Mouse (Mus musculus) hindbrain, postnatal 0 days (tissue): ENCODE results near the gene Psd4. TPM values are rescaled to one million over a fixed set of nuclear protein-coding genes. Genes with fewer than 3 reads are reported as not detected.

Experiments
- ATAC-seq: fragments of 200-750 bp; cut with Nextera tagmentation; 2 replicates; pipeline ENCODE4 v1.8.0; 2017; ENCODE audit warnings: mild to moderate bottlenecking, moderate TSS enrichment, moderate library complexity
- DNase-seq: peaks from one replicate; pipeline ENCODE4 v3.0.0-alpha.2; 2015; ENCODE audit warnings: low spot score
- H3K27ac ChIP-seq: fragments of 300-500 bp; sonication (generic); 2 replicates; pipeline ENCODE4 v1.5.1; 2014; ENCODE audit warnings: mild to moderate bottlenecking
- H3K27me3 ChIP-seq: fragments of 300-500 bp; sonication (generic); 2 replicates; pipeline ENCODE4 v1.6.1; 2014; ENCODE audit warnings: low read length, mixed read lengths; ENCODE audit not compliant: insufficient read depth
- H3K36me3 ChIP-seq: fragments of 300-500 bp; sonication (generic); 2 replicates; pipeline ENCODE4 v1.6.1; 2014; ENCODE audit warnings: low read length, mixed read lengths; ENCODE audit not compliant: insufficient read depth
- H3K4me1 ChIP-seq: fragments of 300-500 bp; sonication (generic); 2 replicates; pipeline ENCODE4 v1.6.1; 2014; ENCODE audit warnings: antibody characterized with exemption, low read length, mixed read lengths; ENCODE audit not compliant: insufficient read depth
- H3K4me2 ChIP-seq: fragments of 300-500 bp; sonication (generic); 2 replicates; pipeline ENCODE4 v1.6.1; 2014; ENCODE audit warnings: low read depth, mild to moderate bottlenecking, low read length, moderate library complexity, mixed read lengths
- H3K4me3 ChIP-seq: fragments of 300-500 bp; sonication (generic); 2 replicates; pipeline ENCODE4 v1.5.1; 2014; ENCODE audit warnings: low read length
- H3K9ac ChIP-seq: fragments of 300-500 bp; sonication (generic); replicated peaks from 2 replicates; pipeline ENCODE4 v1.6.1; 2014; ENCODE audit warnings: mild to moderate bottlenecking, low read length, moderate library complexity, mixed read lengths
- H3K9me3 ChIP-seq: fragments of 300-500 bp; sonication (generic); 2 replicates; pipeline ENCODE4 v1.6.1; 2016; ENCODE audit warnings: low read length, mixed read lengths
- CTCF ChIP-seq: IDR thresholded peaks from 2 replicates; pipeline ENCODE4 v1.5.1; 2016; ENCODE audit warnings: antibody characterized with exemption, control low read depth, low read depth
- WGBS: fragments of 180-500 bp; shearing (Covaris S2); extraction: QIAGEN DNeasy Blood & Tissue Kit; methylation state at CpG from one replicate; pipeline ENCODE4 v1.1.7; 2014; 5-methylcytosine and 5-hydroxymethylcytosine counted together
- polyA plus RNA-seq: library from polyadenylated mRNA; unstranded; fragments of >200 nt; fragmentation: Nextera tagmentation; extraction: Ambion mirVana; gene quantifications from 2 replicates; pipeline ENCODE4 v1.2.1, GENCODE M21; 2015
- total RNA-seq: library from RNA; depleted of rRNA; stranded (reverse); fragments of >200 nt; gene quantifications from 2 replicates; pipeline ENCODE4 v1.2.3, GENCODE M21; 2014

Gene Psd4
- total and polyA plus RNA-seq, 2 experiments from 2014 or later, result 1.2 to 7.0 TPM

DNA sequence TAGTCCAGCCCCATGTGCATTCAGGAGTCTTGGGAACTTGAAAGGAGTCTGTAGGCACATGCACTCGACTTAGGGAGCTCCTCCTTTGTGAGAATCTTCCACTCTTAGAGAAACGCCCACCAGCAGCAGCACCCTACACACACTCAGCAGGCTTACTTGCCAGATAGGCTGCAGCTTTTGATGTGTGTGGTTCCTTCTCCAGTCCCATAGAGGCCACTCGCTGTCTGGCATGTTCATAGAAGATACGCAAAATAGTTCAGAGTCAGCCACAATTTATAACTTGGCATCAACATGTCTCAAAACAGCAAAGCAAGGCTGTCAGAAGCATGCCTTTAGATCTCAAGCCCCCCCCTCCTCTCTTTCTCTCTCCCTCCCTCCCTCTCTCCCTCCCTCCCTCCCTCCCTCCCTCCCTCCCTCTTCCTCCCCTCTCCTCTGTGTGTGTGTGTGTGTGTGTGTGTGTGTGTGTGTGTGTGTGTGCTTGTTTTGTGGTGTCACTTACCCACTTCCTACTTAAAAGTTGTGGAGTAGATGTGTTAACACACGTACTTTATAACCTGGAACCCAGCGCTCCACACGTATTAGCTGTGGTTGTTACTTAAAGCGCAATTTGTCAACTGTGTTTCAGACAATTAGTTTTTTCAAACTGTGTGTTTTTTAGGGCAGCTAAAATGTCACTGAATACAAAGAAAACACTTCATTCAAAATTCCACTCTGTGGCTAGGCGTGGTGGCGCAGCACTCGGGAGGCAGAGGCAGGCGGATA is 985 bp upstream of the Psd4 start:
- H3K27ac ChIP-seq, result no peak overlapping the region
- no peaks in the 10 kb centered on the region for H3K9me3 ChIP-seq
- no peak for TF ChIP-seq CTCF
- no peaks in the 10 kb centered on the region for H3K27me3 ChIP-seq
- 77% methylated on average over 12 of the region's 12 CpGs for WGBS
- H3K4me1 ChIP-seq, result peaks cover 8% of the 10 kb centered on the region; the same call in 1 of the 2 replicates
- H3K4me2 ChIP-seq, result no peak overlapping the region
- no peaks in the 10 kb centered on the region for H3K36me3 ChIP-seq
- no peak overlapping the region for H3K4me3 ChIP-seq
- ATAC-seq, result no peak
- DNase-seq, result no peak
- no peak overlapping the region for H3K9ac ChIP-seq

DNA sequence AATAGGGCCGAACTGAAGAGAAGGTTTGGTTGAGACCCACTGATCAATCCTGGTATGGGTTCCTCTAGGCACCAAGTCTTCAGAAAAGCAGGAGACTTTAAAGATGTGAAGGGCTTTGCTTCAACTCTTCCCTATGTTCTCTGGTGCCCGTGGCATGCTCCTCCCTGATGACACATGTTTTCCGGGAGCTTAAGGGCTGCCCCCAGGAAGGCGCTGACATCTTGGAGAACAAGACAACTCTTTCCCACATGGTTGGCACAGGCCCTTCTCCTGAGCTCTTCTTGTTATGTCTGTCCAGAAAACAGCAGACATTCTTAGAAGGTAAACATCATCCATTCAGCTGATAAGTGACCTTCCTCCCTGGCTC is 498 bp downstream of the Psd4 start:
- no peaks in the 10 kb centered on the region for H3K27me3 ChIP-seq
- peak overlapping the region; percentile 45 for H3K4me3 ChIP-seq
- H3K4me2 ChIP-seq, result peak overlapping the region; percentile 76
- DNase-seq (no peak), ATAC-seq (no peak)
- no peak overlapping the region for H3K27ac ChIP-seq
- no peaks in the 10 kb centered on the region for H3K9me3 ChIP-seq
- H3K36me3 ChIP-seq, result no peaks in the 10 kb centered on the region
- WGBS, result 64% methylated on average over 4 of the region's 4 CpGs
- H3K9ac ChIP-seq, result peak overlapping the region; percentile 37; the same call in 1 of the 2 replicates
- H3K4me1 ChIP-seq, result peaks cover 8% of the 10 kb centered on the region; the same call in 1 of the 2 replicates
- no peak for TF ChIP-seq CTCF

- Histone ChIP-seq H3K4me2 (no peak overlapping the region), H3K4me1 (no peaks in the 10 kb centered on the region), H3K4me3 (no peak overlapping the region), H3K27me3 (no peaks in the 10 kb centered on the region), H3K27ac (no peak overlapping the region), H3K9me3 (no peaks in the 10 kb centered on the region), H3K9ac (no peak overlapping the region), H3K36me3 (no peaks in the 10 kb centered on the region)
- DNase-seq (no peak), ATAC-seq (no peak)
- 87% methylated on average over 5 of the region's 5 CpGs for WGBS
- TF ChIP-seq CTCF, result no peak
Observed at GRCm38 (mm10) chr2:24378747-24379450, 11.5 kb downstream of the Psd4 start.

DNA sequence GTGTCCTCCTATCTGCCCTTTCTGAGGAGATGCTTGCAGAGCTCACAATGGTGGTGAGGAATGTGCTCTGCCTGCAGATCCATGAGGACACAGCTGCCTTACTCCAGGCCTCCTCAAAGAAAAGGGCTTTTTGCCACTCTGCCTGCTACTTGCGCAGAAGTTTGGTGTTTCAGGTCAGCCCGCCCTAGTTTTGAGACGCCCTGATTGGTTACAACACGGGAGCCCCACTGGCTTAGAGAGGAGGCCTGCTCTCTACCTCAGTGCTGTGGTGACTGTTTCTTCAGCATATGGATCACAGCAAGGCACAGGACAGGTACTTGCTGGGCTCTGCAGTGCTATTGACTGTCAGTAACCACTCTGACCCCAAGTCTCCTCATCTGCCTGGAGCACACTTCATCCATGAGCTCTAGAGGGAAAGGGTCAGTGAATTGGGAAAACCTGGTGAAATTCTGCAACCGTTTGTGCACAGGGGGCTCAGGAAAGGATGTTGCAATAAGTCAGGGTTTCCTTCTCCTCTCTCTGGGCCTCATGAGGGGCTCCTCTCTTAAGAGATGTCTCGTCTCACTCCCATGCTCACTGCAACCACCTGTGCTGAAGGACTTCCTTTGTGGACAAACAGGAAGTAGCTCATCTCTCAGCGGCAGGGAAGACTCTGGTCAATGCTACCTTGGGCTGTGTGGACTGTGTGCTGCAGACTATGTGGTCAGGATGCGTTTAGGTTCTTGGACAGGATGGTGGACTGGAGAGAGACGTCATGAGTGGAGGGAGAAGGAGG is 15.3 kb downstream of the Psd4 start:
- H3K4me1 ChIP-seq, result no peaks in the 10 kb centered on the region
- 84% methylated on average over 9 of the region's 9 CpGs for WGBS
- no peak overlapping the region for H3K9ac ChIP-seq
- H3K27me3 ChIP-seq, result no peaks in the 10 kb centered on the region
- no peak overlapping the region for H3K4me2 ChIP-seq
- no peak overlapping the region for H3K4me3 ChIP-seq
- no peak overlapping the region for H3K27ac ChIP-seq
- ATAC-seq (no peak), DNase-seq (no peak)
- no peaks in the 10 kb centered on the region for H3K36me3 ChIP-seq
- TF ChIP-seq CTCF, result no peak
- H3K9me3 ChIP-seq, result no peaks in the 10 kb centered on the region

- H3K27ac ChIP-seq, result no peak overlapping the region
- no peaks in the 10 kb centered on the region for H3K9me3 ChIP-seq
- WGBS, result 83% methylated on average over 3 of the region's 3 CpGs
- no peak overlapping the region for H3K4me3 ChIP-seq
- no peaks in the 10 kb centered on the region for H3K36me3 ChIP-seq
- no peaks in the 10 kb centered on the region for H3K27me3 ChIP-seq
- no peak for ATAC-seq
- TF ChIP-seq CTCF, result no peak
- no peak overlapping the region for H3K4me2 ChIP-seq
- no peak for DNase-seq
- no peak overlapping the region for H3K9ac ChIP-seq
- H3K4me1 ChIP-seq, result no peaks in the 10 kb centered on the region
Observed at GRCm38 (mm10) chr2:24383636-24384035, 16.3 kb downstream of the Psd4 start.

DNA sequence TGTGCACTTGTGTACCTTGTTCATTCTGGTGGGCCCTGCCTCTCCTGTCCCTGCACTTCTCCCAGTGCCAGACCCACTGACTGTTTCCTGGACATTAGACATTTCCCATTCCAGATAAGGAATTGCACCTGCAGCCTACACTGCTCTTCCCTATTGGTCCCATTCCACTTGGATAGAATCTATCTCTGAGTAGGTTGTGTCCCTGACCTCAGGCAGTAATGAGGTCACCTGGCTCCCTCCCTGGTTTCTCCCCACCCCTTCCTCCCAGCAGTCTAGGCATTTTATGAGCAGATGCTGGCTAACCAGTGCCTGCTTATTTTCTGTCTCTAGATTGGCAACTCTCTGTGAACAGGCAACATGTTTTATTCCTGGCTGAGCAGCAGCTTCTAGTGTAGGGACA is 17.0 kb downstream of the Psd4 start:
- H3K9me3 ChIP-seq, result no peaks in the 10 kb centered on the region
- H3K36me3 ChIP-seq, result no peaks in the 10 kb centered on the region
- H3K9ac ChIP-seq, result no peak overlapping the region
- H3K27ac ChIP-seq, result no peak overlapping the region
- no peak for TF ChIP-seq CTCF
- no peak overlapping the region for H3K4me2 ChIP-seq
- ATAC-seq (no peak), DNase-seq (no peak)
- no peak overlapping the region for H3K4me3 ChIP-seq
- H3K27me3 ChIP-seq, result no peaks in the 10 kb centered on the region
- H3K4me1 ChIP-seq, result no peaks in the 10 kb centered on the region
